Mouse (Mus musculus) thymus, adult 2 months (tissue): ENCODE measurements at regions not wholly inside any gene's neighbourhood (a gene's known extent, or its start where the extent isn't known, plus 50 kb on each side); places are given as distances from the start of the nearest gene placed in this dataset.

Source experiments
- CTCF ChIP-seq: fragments of 200-500 bp; IDR thresholded peaks from 2 replicates; pipeline ENCODE4 v1.5.1; 2012; ENCODE audit warnings: mild to moderate bottlenecking, control low read depth, low read length, moderate library complexity, borderline replicate concordance; ENCODE audit not compliant: control insufficient read depth, poor library complexity, insufficient read depth; ENCODE audit errors: extremely low read depth
- POLR2A ChIP-seq: fragments of 200-500 bp; IDR thresholded peaks from 2 replicates; pipeline ENCODE4 v1.6.1; 2012; ENCODE audit warnings: mild to moderate bottlenecking, low read length, control low read depth, moderate library complexity; ENCODE audit not compliant: control insufficient read depth, poor library complexity, insufficient read depth; ENCODE audit errors: extremely low read depth

- no peak for TF ChIP-seq CTCF
- TF ChIP-seq POLR2A = no peak
Observed at GRCm38 (mm10) chr16:9280931-9281330, 451.0 kb downstream of the 1810013L24Rik start.
